In genomic region chr2:167752805-167753556, GRCm38 (mm10) we compare ENCODE assay signal across 8 mouse cellular contexts.
DNase-seq lines count a peak whose midpoint lies in the region; ATAC-seq and TF ChIP-seq lines count a peak whose summit lies in the region.
"Had no signal": no experiment of that assay in that cellular context is flagged by ENCODE, and none has a peak within 500 bp of the region (broad histone marks: within the 10 kb centered on the region; RNA-seq: fewer than 3 reads in every experiment).

No protein-coding gene starts in this region.

- no peak for TF ChIP-seq CTCF in bone marrow macrophage, adult 2 months (IDR thresholded peaks at IDR 0.05; ENCODE audit: low read depth, low read length)

- H3K4me1 ChIP-seq in bone marrow macrophage, adult 2 months (ENCODE audit: control insufficient read depth, insufficient read depth, low read length) = peaks cover 77% of the 10 kb centered on the region
- 0 out of 2 replicates have a peak, but pooled peaks cover 12% of the 10 kb centered on the region for H3K4me1 ChIP-seq in stomach, embryonic 15.5 days

- no peaks in the 10 kb centered on the region for H3K36me3 ChIP-seq in stomach, embryonic 15.5 days
- H3K36me3 ChIP-seq: embryonic facial prominence, embryonic 12.5 days had no signal

- WGBS in stomach, embryonic 15.5 days = 69% methylated on average over 12 of the region's 12 CpGs

- no peaks in the 10 kb centered on the region for H3K27me3 ChIP-seq in stomach, embryonic 15.5 days (replicated peaks)
- H3K27me3 ChIP-seq: embryonic facial prominence, embryonic 12.5 days had no signal

- peak overlapping the region; percentile 59 for H3K4me3 ChIP-seq in bone marrow macrophage, adult 2 months (ENCODE audit: insufficient read depth, low read length)
- no peak overlapping the region for H3K4me3 ChIP-seq in stomach, embryonic 15.5 days (replicated peaks)
- H3K4me3 ChIP-seq: embryonic facial prominence, embryonic 12.5 days had no signal

- H3K27ac ChIP-seq in bone marrow macrophage, adult 2 months (ENCODE audit: insufficient read depth, low read depth, low read length) = peak overlapping the region; percentile 96
- peak overlapping the region; percentile 1; the same call in 1 of the 2 replicates for H3K27ac ChIP-seq in stomach, embryonic 15.5 days
- H3K27ac ChIP-seq: embryonic facial prominence, embryonic 12.5 days had no signal

- no peaks in the 10 kb centered on the region for H3K9me3 ChIP-seq in stomach, embryonic 15.5 days
- H3K9me3 ChIP-seq: embryonic facial prominence, embryonic 12.5 days had no signal

- peak; percentile 43 to 70 for DNase-seq in layer of hippocampus, adult 18-20 months (ENCODE audit: low spot score in 2 of 2)
- no peak for DNase-seq in layer of hippocampus, postnatal 36 days
- peak; percentile 63 for DNase-seq in Muller cell, postnatal 12 days (ENCODE audit: inconsistent ontology term)
- peak; percentile 90 for DNase-seq in kidney, adult 9 months
- no peak for DNase-seq in thymus, postnatal 25 days

- H3K4me2 ChIP-seq in stomach, embryonic 15.5 days = no peak overlapping the region
- H3K4me2 ChIP-seq: embryonic facial prominence, embryonic 12.5 days had no signal

- H3K9ac ChIP-seq in stomach, embryonic 15.5 days = no peak overlapping the region
- H3K9ac ChIP-seq: embryonic facial prominence, embryonic 12.5 days had no signal

- no peak for TF ChIP-seq POLR2A in bone marrow macrophage, adult 2 months (IDR thresholded peaks at IDR 0.05; ENCODE audit: borderline replicate concordance, low read depth, low read length)

- no peak for ATAC-seq in stomach, embryonic 15.5 days (ENCODE audit: insufficient read depth, low FRiP score, low read depth)

Comparison
In these comparisons a context has a peak if more than half of its experiments do, and no peak if none do; other contexts are left out.
1. DNase-seq: peak in layer of hippocampus, adult 18-20 months (2 of 2), Muller cell, postnatal 12 days (single experiment) and kidney, adult 9 months (single experiment); none in layer of hippocampus, postnatal 36 days (0 of 2) and thymus, postnatal 25 days (single experiment).